Mouse (Mus musculus) forebrain, embryonic 15.5 days (tissue): ENCODE results near the gene AI854703. TPM values are rescaled to one million over a fixed set of nuclear protein-coding genes. Genes with fewer than 3 reads are reported as not detected.

ENCODE experiments used
- polyA plus RNA-seq: library from polyadenylated mRNA; unstranded; fragments of >200 nt; fragmentation: Nextera tagmentation; extraction: Ambion mirVana; gene quantifications from 2 replicates; pipeline ENCODE4 v1.2.1, GENCODE M21; 2015

Gene AI854703
- polyA plus RNA-seq, 1 experiment from 2014 or later, result 11.2 TPM

Other genes with a start within 250 kb of the AI854703 start
- gene Krba1, start 231.2 kb upstream of the AI854703 start, polyA plus RNA-seq, result 27.2 and 29.4 TPM in 2 replicates
- 30.0 and 34.2 TPM in 2 replicates for gene Zfp467, start 180.9 kb upstream of the AI854703 start, polyA plus RNA-seq
- 0.13 and 0.70 TPM in 2 replicates for gene Sspo, start 178.5 kb upstream of the AI854703 start, polyA plus RNA-seq
- 199 and 211 TPM in 2 replicates for gene Atp6v0e2, start 89.1 kb upstream of the AI854703 start, polyA plus RNA-seq
- 15.4 and 18.0 TPM in 2 replicates for gene Lrrc61, start 72.0 kb upstream of the AI854703 start, polyA plus RNA-seq
- gene Rarres2, start 54.0 kb upstream of the AI854703 start, polyA plus RNA-seq, result 3.0 and 3.4 TPM in 2 replicates
- gene Gm45021, start 37.2 kb upstream of the AI854703 start, polyA plus RNA-seq, result not detected in 2 replicates
- 34.9 and 35.8 TPM in 2 replicates for gene Repin1, start 32.9 kb upstream of the AI854703 start, polyA plus RNA-seq
- gene Gm44965, start 32.8 kb upstream of the AI854703 start, polyA plus RNA-seq, result not detected in 2 replicates
- gene Zfp775, start 24.7 kb upstream of the AI854703 start, polyA plus RNA-seq, result 15.8 and 20.5 TPM in 2 replicates
- gene Gimap8, start 20.5 kb downstream of the AI854703 start, polyA plus RNA-seq, result 0.33 and 0.42 TPM in 2 replicates
- 1.1 and 1.8 TPM in 2 replicates for gene Gimap9, start 49.4 kb downstream of the AI854703 start, polyA plus RNA-seq
- gene Gimap4, start 57.8 kb downstream of the AI854703 start, polyA plus RNA-seq, result 1.1 TPM in 2 replicates
- 5.7 and 5.8 TPM in 2 replicates for gene Gimap6, start 81.5 kb downstream of the AI854703 start, polyA plus RNA-seq
- 1.2 TPM in 1 of 2 replicates, not detected in the other for gene Gm28053, start 91.8 kb downstream of the AI854703 start, polyA plus RNA-seq
- not detected in 2 replicates for gene Gimap7, start 91.9 kb downstream of the AI854703 start, polyA plus RNA-seq
- gene Gimap1, start 112.3 kb downstream of the AI854703 start, polyA plus RNA-seq, result 4.1 and 4.6 TPM in 2 replicates
- gene Gimap5, start 119.4 kb downstream of the AI854703 start, polyA plus RNA-seq, result 0.86 and 1.2 TPM in 2 replicates
- not detected in 2 replicates for gene Gimap3, start 144.1 kb downstream of the AI854703 start, polyA plus RNA-seq
- 11.1 and 11.2 TPM in 2 replicates for gene Tmem176a, start 214.2 kb downstream of the AI854703 start, polyA plus RNA-seq
- 85.0 and 90.2 TPM in 2 replicates for gene Tmem176b, start 214.7 kb downstream of the AI854703 start, polyA plus RNA-seq
- not detected in 2 replicates for gene Aoc1, start 246.1 kb downstream of the AI854703 start, polyA plus RNA-seq